Mouse (Mus musculus) kidney, embryonic 15.5 days (tissue): ENCODE data around the gene Atp2a1. TPM values are rescaled to one million over a fixed set of nuclear protein-coding genes. Genes with fewer than 3 reads are reported as not detected.

Source experiments
- ATAC-seq: fragments of 200-750 bp; cut with Nextera tagmentation; replicated peaks from 2 replicates; pipeline ENCODE4 v1.8.0; 2017; ENCODE audit warnings: moderate TSS enrichment; ENCODE audit not compliant: low FRiP score
- H3K27ac ChIP-seq: fragments of 300-500 bp; sonication (generic); 2 replicates; pipeline ENCODE4 v1.5.1; 2015; ENCODE audit warnings: mild to moderate bottlenecking, inconsistent platforms
- H3K27me3 ChIP-seq: fragments of 300-500 bp; sonication (generic); 2 replicates; pipeline ENCODE4 v1.6.1; 2015; ENCODE audit warnings: inconsistent platforms
- H3K36me3 ChIP-seq: fragments of 300-500 bp; sonication (generic); 2 replicates; pipeline ENCODE4 v1.6.1; 2015; ENCODE audit warnings: inconsistent platforms
- H3K4me1 ChIP-seq: fragments of 300-500 bp; sonication (generic); 2 replicates; pipeline ENCODE4 v1.6.1; 2015; ENCODE audit warnings: inconsistent platforms
- H3K4me2 ChIP-seq: fragments of 300-500 bp; sonication (generic); 2 replicates; pipeline ENCODE4 v1.6.1; 2015; ENCODE audit warnings: moderate library complexity, mild to moderate bottlenecking, inconsistent platforms
- H3K4me3 ChIP-seq: fragments of 300-500 bp; sonication (generic); replicated peaks from 2 replicates; pipeline ENCODE4 v1.5.1; 2015; ENCODE audit warnings: mild to moderate bottlenecking, inconsistent platforms
- H3K9ac ChIP-seq: fragments of 300-500 bp; sonication (generic); 2 replicates; pipeline ENCODE4 v1.6.1; 2015; ENCODE audit warnings: mild to moderate bottlenecking, inconsistent platforms
- H3K9me3 ChIP-seq: fragments of 300-500 bp; sonication (generic); replicated peaks from 2 replicates; pipeline ENCODE4 v1.6.1; 2016; ENCODE audit warnings: inconsistent platforms
- WGBS: fragments of 180-500 bp; shearing (Covaris S2); methylation state at CpG from one replicate; pipeline ENCODE4 v1.1.7; 2015; ENCODE audit warnings: mixed read lengths; 5-methylcytosine and 5-hydroxymethylcytosine counted together
- polyA plus RNA-seq: library from polyadenylated mRNA; unstranded; fragments of >200 nt; fragmentation: Nextera tagmentation; extraction: Ambion mirVana; gene quantifications from 2 replicates; pipeline ENCODE4 v1.2.1, GENCODE M21; 2015

The Atp2a1 gene
- polyA plus RNA-seq, 1 experiment from 2014 or later: 13.4 TPM

- no peak for ATAC-seq
- Histone ChIP-seq H3K27me3 (no peaks in the 10 kb centered on the region), H3K4me3 (no peak overlapping the region), H3K36me3 (peaks cover 62% of the 10 kb centered on the region), H3K27ac (no peak overlapping the region), H3K9ac (no peak overlapping the region), H3K9me3 (no peaks in the 10 kb centered on the region), H3K4me2 (no peak overlapping the region), H3K4me1 (peaks cover 27% of the 10 kb centered on the region)
- WGBS: 78% methylated on average over 4 of the region's 4 CpGs
Observed at GRCm38 (mm10) chr7:126471853-126472252, 8.9 kb upstream of the Atp2a1 start.

- Histone ChIP-seq H3K9ac (no peak overlapping the region), H3K27me3 (no peaks in the 10 kb centered on the region), H3K4me2 (no peak overlapping the region), H3K27ac (no peak overlapping the region), H3K36me3 (peaks cover 67% of the 10 kb centered on the region), H3K9me3 (no peaks in the 10 kb centered on the region), H3K4me3 (no peak overlapping the region), H3K4me1 (peaks cover 27% of the 10 kb centered on the region)
- ATAC-seq: no peak
- 89% methylated on average over 5 of the region's 5 CpGs for WGBS
Observed at GRCm38 (mm10) chr7:126471361-126471760, 8.5 kb upstream of the Atp2a1 start.

DNA sequence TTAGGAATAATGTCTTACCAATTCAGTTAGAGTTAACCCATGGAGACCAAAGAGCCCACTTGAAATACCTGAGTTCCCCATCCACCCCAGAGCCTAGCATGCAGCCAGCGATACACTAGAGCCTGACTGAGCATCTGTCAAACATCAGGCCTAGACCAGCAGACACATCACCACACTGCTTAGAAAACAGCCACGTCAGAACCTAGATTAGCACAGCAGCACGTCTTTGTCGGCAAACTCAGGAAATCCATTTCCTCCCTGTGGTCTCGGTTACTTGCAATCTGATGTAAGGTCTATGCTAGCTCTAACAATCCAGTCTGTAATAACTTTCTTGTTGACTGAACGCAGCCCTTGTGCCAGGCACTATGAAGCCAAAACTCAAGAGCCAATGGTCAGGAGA is 7.2 kb upstream of the Atp2a1 start:
- H3K27ac ChIP-seq: no peak overlapping the region
- peaks cover 71% of the 10 kb centered on the region for H3K36me3 ChIP-seq
- H3K4me1 ChIP-seq: peaks cover 28% of the 10 kb centered on the region
- H3K27me3 ChIP-seq: no peaks in the 10 kb centered on the region
- no peaks in the 10 kb centered on the region for H3K9me3 ChIP-seq
- ATAC-seq: no peak
- no peak overlapping the region for H3K4me3 ChIP-seq
- no peak overlapping the region for H3K4me2 ChIP-seq
- H3K9ac ChIP-seq: no peak overlapping the region
- WGBS: 81% methylated on average over 6 of the region's 6 CpGs

- WGBS: 89% methylated on average over 18 of the region's 18 CpGs
- no peak for ATAC-seq
- Histone ChIP-seq H3K4me2 (no peak overlapping the region), H3K9me3 (no peaks in the 10 kb centered on the region), H3K9ac (no peak overlapping the region), H3K27ac (no peak overlapping the region), H3K4me1 (peaks cover 34% of the 10 kb centered on the region), H3K36me3 (peaks cover 69% of the 10 kb centered on the region), H3K4me3 (no peak overlapping the region), H3K27me3 (no peaks in the 10 kb centered on the region)
Observed at GRCm38 (mm10) chr7:126467834-126468627, 5.1 kb upstream of the Atp2a1 start.

- ATAC-seq: no peak
- H3K36me3 ChIP-seq: peaks cover 63% of the 10 kb centered on the region
Observed at GRCm38 (mm10) chr7:126467271-126467670, 4.4 kb upstream of the Atp2a1 start.

GRCm38 (mm10) chr7:126466707-126467106 is 3.8 kb upstream of the Atp2a1 start:
- 0 out of 2 replicates have a peak overlapping the region, but pooled peaks have one; percentile 51 for H3K27ac ChIP-seq
- ATAC-seq: no peak
- no peak overlapping the region for H3K4me3 ChIP-seq
- no peaks in the 10 kb centered on the region for H3K9me3 ChIP-seq
- H3K36me3 ChIP-seq: peaks cover 57% of the 10 kb centered on the region
- no peaks in the 10 kb centered on the region for H3K27me3 ChIP-seq
- 89% methylated on average over 5 of the region's 5 CpGs for WGBS
- H3K9ac ChIP-seq: no peak overlapping the region
- H3K4me1 ChIP-seq: peaks cover 36% of the 10 kb centered on the region
- H3K4me2 ChIP-seq: no peak overlapping the region

More at GRCm38 (mm10) chr7:126467271-126467670, 4.4 kb upstream of the Atp2a1 start:
- H3K4me3 ChIP-seq: no peak overlapping the region
- H3K27me3 ChIP-seq: no peaks in the 10 kb centered on the region
- no peak overlapping the region for H3K9ac ChIP-seq
- H3K9me3 ChIP-seq: no peaks in the 10 kb centered on the region
- 71% methylated on average over 5 of the region's 5 CpGs for WGBS
- no peak overlapping the region for H3K27ac ChIP-seq
- peaks cover 33% of the 10 kb centered on the region for H3K4me1 ChIP-seq
- no peak overlapping the region for H3K4me2 ChIP-seq

- H3K36me3 ChIP-seq: peaks cover 51% of the 10 kb centered on the region
- 65% methylated on average over 9 of the region's 9 CpGs for WGBS
- H3K9ac ChIP-seq: no peak overlapping the region
- ATAC-seq: no peak
- H3K4me1 ChIP-seq: peaks cover 41% of the 10 kb centered on the region
- no peaks in the 10 kb centered on the region for H3K9me3 ChIP-seq
- H3K4me3 ChIP-seq: no peak overlapping the region
- peak overlapping the region; percentile 51; the same call in 1 of the 2 replicates for H3K27ac ChIP-seq
- H3K27me3 ChIP-seq: no peaks in the 10 kb centered on the region
- H3K4me2 ChIP-seq: no peak overlapping the region
Observed at GRCm38 (mm10) chr7:126466116-126466515, 3.2 kb upstream of the Atp2a1 start.

DNA sequence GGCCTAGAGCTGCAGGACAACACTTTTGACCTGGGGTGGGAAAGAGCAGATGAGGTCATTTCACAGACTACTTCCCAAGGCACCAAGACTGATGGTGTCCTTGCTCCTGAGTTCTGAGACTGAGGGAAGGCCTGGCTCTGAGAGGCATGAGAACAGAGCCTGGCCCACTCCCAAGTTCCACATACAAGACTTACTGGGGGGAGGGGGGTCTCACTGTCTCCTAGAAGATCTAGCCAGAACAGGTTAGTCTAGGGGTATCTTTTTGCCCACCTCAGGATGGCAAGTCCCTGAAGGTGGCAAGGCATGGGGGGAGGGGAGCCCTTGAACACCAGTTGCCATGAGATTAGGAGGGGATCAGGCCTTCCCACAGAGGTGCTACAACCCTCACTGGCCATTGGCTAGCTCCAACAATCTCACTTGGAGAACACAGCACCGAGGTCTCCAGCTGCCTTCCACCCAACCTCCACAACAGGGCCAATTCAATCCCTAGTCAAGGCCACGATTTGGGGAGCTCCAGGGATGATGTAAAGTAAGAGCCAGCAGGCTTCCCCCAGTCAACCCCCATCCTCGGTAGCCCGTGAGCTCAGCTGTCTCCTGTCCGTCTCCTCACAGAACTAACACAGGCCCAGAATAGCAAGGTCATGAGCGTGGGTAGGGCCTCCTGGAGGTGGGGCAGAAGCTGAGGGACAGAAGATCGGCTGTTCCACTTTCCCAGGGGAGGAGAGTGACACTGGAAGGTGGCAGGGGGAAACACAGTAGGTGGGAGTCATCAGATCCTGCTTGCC is 2.5 kb upstream of the Atp2a1 start:
- peaks cover 48% of the 10 kb centered on the region for H3K4me1 ChIP-seq

DNA sequence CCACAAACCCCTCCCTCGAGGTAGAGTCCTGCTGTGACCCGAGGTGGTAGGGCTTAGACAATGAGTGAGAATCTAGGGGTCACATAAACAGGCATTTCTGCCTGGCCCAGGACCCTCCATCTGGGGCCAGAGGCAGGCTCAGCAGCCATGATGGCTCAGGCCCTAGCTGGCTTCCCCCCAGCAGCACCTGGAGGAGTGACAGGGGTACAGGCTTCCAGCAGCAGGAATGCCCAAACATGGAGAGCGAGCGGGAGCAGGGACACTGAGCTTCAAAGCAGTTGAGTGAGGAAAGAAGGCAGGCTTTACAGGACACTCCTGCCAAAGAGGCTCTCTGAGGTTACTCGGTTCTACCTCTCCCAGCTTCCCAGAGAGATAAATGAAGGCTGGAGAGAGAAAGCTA is 1.9 kb upstream of the Atp2a1 start:
- ATAC-seq: no peak
- peaks cover 39% of the 10 kb centered on the region for H3K36me3 ChIP-seq
- H3K4me1 ChIP-seq: peaks cover 48% of the 10 kb centered on the region
- 25% methylated on average over 5 of the region's 5 CpGs for WGBS
- H3K4me3 ChIP-seq: no peak overlapping the region
- H3K9ac ChIP-seq: no peak overlapping the region
- no peak overlapping the region for H3K4me2 ChIP-seq
- H3K27me3 ChIP-seq: no peaks in the 10 kb centered on the region
- H3K27ac ChIP-seq: peak overlapping the region; percentile 43; the same call in 1 of the 2 replicates
- no peaks in the 10 kb centered on the region for H3K9me3 ChIP-seq

More for the DNA sequence above, 2.5 kb upstream of the Atp2a1 start:
- WGBS: 31% methylated on average over 7 of the region's 7 CpGs
- no peak for ATAC-seq
- Histone ChIP-seq H3K36me3 (peaks cover 45% of the 10 kb centered on the region), H3K9me3 (no peaks in the 10 kb centered on the region), H3K27me3 (no peaks in the 10 kb centered on the region), H3K4me2 (no peak overlapping the region), H3K4me3 (no peak overlapping the region), H3K27ac (peak overlapping the region; percentile 43; the same call in 1 of the 2 replicates), H3K9ac (no peak overlapping the region)

GRCm38 (mm10) chr7:126464121-126464520 is 1.2 kb upstream of the Atp2a1 start:
- ATAC-seq: no peak
- Histone ChIP-seq H3K4me1 (peaks cover 51% of the 10 kb centered on the region), H3K9me3 (no peaks in the 10 kb centered on the region), H3K4me3 (no peak overlapping the region), H3K36me3 (peaks cover 32% of the 10 kb centered on the region), H3K27me3 (no peaks in the 10 kb centered on the region), H3K27ac (no peak overlapping the region), H3K4me2 (no peak overlapping the region), H3K9ac (no peak overlapping the region)
- WGBS: 64% methylated on average over 4 of the region's 4 CpGs

DNA sequence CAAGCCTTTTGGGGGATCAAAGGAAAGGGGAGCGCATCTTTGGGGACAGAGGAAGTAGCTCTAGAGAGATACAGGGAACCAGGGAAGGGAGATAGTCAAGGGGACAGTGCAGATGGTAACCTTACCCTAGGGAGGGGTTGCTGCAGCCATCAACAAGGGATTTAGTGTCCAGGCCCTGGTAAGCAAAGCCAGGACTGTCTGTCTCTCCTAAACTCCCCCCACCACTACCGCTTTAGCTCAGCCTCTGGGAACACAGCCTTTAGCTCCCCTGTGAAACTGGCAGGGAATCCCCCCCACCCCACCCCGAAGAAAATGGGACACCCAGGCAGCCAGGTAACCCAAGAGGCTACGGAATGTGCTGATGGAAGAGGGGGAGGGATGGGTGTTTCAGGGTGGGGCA is 639 bp upstream of the Atp2a1 start:
- no peak overlapping the region for H3K4me2 ChIP-seq
- H3K4me3 ChIP-seq: no peak overlapping the region
- H3K9me3 ChIP-seq: no peaks in the 10 kb centered on the region
- peaks cover 26% of the 10 kb centered on the region for H3K36me3 ChIP-seq
- 54% methylated on average over 4 of the region's 4 CpGs for WGBS
- no peaks in the 10 kb centered on the region for H3K27me3 ChIP-seq
- no peak overlapping the region for H3K27ac ChIP-seq
- no peak overlapping the region; the same call in 1 of the 2 replicates for H3K9ac ChIP-seq
- peaks cover 57% of the 10 kb centered on the region for H3K4me1 ChIP-seq
- no peak for ATAC-seq

DNA sequence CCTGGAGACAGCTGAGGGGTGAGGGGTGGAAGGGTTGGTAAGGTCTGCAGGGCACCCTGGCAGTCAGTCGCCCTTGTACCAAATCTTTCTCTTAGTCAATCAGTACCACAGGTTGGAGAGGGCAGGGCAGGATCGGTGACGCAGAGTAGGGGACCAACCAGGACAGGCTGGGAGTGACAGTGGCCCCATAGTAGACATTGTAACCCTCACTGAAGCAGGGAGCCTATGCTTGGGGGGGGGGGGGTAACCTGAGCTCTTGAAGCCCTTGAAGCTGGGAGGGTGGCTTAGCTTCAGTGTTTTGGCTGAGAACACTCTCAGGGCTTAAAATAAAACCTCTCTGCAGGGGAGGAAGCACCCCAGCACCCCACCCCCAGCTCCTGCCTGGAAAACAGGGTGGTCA is 1.3 kb downstream of the Atp2a1 start:
- peak; percentile 44; the same call in 1 of the 2 replicates for ATAC-seq
- H3K4me2 ChIP-seq: no peak overlapping the region
- H3K36me3 ChIP-seq: peaks cover 7% of the 10 kb centered on the region
- no peaks in the 10 kb centered on the region for H3K9me3 ChIP-seq
- no peak overlapping the region for H3K4me3 ChIP-seq
- WGBS: 66% methylated on average over 3 of the region's 3 CpGs
- H3K9ac ChIP-seq: no peak overlapping the region
- peak overlapping the region; percentile 64 for H3K27ac ChIP-seq
- H3K4me1 ChIP-seq: peaks cover 62% of the 10 kb centered on the region
- no peaks in the 10 kb centered on the region for H3K27me3 ChIP-seq
